Mouse (Mus musculus): ENCODE results near the gene Mtfp1. TPM values are rescaled to one million over a fixed set of nuclear protein-coding genes. Genes with fewer than 3 reads are reported as not detected.
A peak's percentile ranks its signal among the peaks of the same experiment; 100 is the strongest.

Gene Mtfp1
- polyA plus RNA-seq, 1 experiment: 5.7 TPM

- DNase-seq (ENCODE audit: low read depth): peak; percentile 50
- TF ChIP-seq POLR2A (IDR thresholded peaks at IDR 0.05; ENCODE audit: borderline replicate concordance, extremely low read depth, insufficient read depth, insufficient read length, poor library complexity, severe bottlenecking) (no peak), CTCF (IDR thresholded peaks at IDR 0.05; ENCODE audit: borderline replicate concordance, extremely low read depth, insufficient read depth, insufficient read length) (no peak)
These were observed 25.6 kb downstream of the Mtfp1 start for GRCm38 (mm10) chr11:4069664-4070063.

DNA sequence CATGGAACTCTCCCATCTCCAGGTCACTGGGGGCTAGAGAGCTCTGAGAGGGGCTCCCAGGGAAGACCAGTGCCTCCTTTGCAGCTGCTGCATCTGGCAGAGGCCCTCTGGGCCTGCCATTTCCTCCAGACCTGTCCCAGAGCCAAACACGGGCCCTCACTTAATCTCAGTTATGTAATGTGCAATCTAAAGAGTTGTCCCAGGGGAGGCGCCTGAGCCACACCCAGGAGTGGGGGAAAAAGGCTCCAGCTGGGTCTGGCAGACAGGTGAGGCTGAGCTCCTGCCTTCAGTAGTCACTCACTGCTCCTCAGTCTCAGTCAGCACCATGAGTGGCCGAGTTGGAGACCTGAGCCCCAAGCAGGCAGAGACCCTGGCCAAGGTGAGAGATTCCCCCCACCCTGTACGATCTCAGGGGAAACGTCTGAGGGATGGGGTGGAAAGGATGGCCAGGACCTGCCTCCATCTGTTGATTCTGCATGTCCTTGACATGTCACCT lies 30.6 kb downstream of the Mtfp1 start, which contains the start of gene Sec14l3:
Gene Sec14l3, plus strand, starts transcription at position 215 of the 496 bp plus-strand sequence.
- no peak for DNase-seq (ENCODE audit: low read depth)
- TF ChIP-seq POLR2A (IDR thresholded peaks at IDR 0.05; ENCODE audit: borderline replicate concordance, extremely low read depth, insufficient read depth, insufficient read length, poor library complexity, severe bottlenecking): no peak
- no peak for TF ChIP-seq CTCF (IDR thresholded peaks at IDR 0.05; ENCODE audit: borderline replicate concordance, extremely low read depth, insufficient read depth, insufficient read length)

GRCm38 (mm10) chr11:4062981-4063380 lies 32.3 kb downstream of the Mtfp1 start:
- DNase-seq (ENCODE audit: low read depth): no peak
- TF ChIP-seq POLR2A (IDR thresholded peaks at IDR 0.05; ENCODE audit: borderline replicate concordance, extremely low read depth, insufficient read depth, insufficient read length, poor library complexity, severe bottlenecking): no peak
- no peak for TF ChIP-seq CTCF (IDR thresholded peaks at IDR 0.05; ENCODE audit: borderline replicate concordance, extremely low read depth, insufficient read depth, insufficient read length)

DNA sequence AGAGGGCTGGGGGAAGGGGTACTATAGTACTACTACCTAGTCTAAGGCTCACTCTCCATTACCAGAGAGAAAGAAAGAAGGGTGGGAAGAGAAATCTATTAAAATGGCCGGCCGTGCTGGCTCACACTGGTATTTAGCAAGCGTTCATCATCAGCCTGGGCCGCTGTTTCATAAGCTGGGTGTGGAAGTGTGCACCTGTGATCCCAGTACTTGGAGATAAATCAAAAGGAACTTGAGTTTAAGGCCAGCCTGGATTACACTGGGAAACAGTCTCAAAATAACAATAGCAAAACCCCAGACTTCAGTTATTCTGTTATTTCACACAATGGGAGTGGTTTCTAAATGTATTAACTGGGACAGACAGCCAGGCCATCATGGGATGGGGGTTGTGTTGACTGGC lies 32.7 kb downstream of the Mtfp1 start:
- TF ChIP-seq POLR2A (IDR thresholded peaks at IDR 0.05; ENCODE audit: borderline replicate concordance, extremely low read depth, insufficient read depth, insufficient read length, poor library complexity, severe bottlenecking): no peak
- TF ChIP-seq CTCF (IDR thresholded peaks at IDR 0.05; ENCODE audit: borderline replicate concordance, extremely low read depth, insufficient read depth, insufficient read length): no peak

GRCm38 (mm10) chr11:4060866-4061575 lies 34.2 kb downstream of the Mtfp1 start:
- no peak for DNase-seq (ENCODE audit: low read depth)
- TF ChIP-seq CTCF (IDR thresholded peaks at IDR 0.05; ENCODE audit: borderline replicate concordance, extremely low read depth, insufficient read depth, insufficient read length) (no peak), POLR2A (IDR thresholded peaks at IDR 0.05; ENCODE audit: borderline replicate concordance, extremely low read depth, insufficient read depth, insufficient read length, poor library complexity, severe bottlenecking) (no peak)

More for the DNA sequence above, 32.7 kb downstream of the Mtfp1 start:
- no peak for DNase-seq (ENCODE audit: low read depth)

- TF ChIP-seq POLR2A (IDR thresholded peaks at IDR 0.05; ENCODE audit: borderline replicate concordance, extremely low read depth, insufficient read depth, insufficient read length, poor library complexity, severe bottlenecking) (no peak), CTCF (IDR thresholded peaks at IDR 0.05; ENCODE audit: borderline replicate concordance, extremely low read depth, insufficient read depth, insufficient read length) (peak; percentile 90)
- DNase-seq (ENCODE audit: low read depth): peak; percentile 75
These were observed 41.7 kb downstream of the Mtfp1 start for GRCm38 (mm10) chr11:4053586-4053985.

DNA sequence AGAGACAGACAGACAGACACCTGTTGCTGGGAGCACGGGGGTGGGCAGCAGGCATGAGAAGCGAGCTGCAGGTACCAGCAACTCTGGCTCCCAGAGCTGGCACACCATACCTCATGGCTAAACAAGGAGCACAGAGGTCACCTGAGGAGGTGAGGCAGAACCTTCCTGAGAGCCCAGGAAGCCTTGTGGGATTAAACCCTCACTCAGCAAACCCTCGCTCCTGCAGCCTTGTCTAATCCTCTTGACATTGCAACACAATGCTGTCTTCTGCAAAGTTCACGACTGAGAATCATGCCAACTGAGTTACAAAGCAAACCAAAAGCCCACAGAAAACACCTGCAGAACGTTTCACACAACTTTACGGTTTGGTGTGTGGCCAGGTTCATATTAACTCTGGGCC lies 46.8 kb downstream of the Mtfp1 start:
- no peak for TF ChIP-seq CTCF (IDR thresholded peaks at IDR 0.05; ENCODE audit: borderline replicate concordance, extremely low read depth, insufficient read depth, insufficient read length)
- no peak for DNase-seq (ENCODE audit: low read depth)

GRCm38 (mm10) chr11:4047766-4048165 lies 47.5 kb downstream of the Mtfp1 start:
- TF ChIP-seq CTCF (IDR thresholded peaks at IDR 0.05; ENCODE audit: borderline replicate concordance, extremely low read depth, insufficient read depth, insufficient read length) (no peak), POLR2A (IDR thresholded peaks at IDR 0.05; ENCODE audit: borderline replicate concordance, extremely low read depth, insufficient read depth, insufficient read length, poor library complexity, severe bottlenecking) (no peak)

DNA sequence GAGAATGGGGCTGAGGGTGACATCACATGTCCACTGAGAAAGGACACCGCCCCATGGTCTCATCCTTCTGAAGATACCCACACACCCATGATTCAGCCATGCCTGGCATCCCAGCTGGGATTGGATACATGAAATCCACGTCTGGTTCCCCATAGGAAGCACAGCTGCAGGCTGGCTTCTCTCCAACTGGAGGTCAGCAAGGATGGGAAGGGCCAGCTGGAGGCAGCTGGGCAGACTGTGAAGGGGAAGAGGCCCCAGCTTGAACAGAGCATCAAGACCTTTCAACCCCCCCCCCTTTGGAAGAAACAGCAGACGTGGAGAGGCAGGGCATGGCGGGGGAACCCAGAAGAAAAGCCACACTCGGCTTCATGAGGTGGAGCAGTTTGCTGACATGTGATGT lies 48.7 kb downstream of the Mtfp1 start:
- no peak for TF ChIP-seq POLR2A (IDR thresholded peaks at IDR 0.05; ENCODE audit: borderline replicate concordance, extremely low read depth, insufficient read depth, insufficient read length, poor library complexity, severe bottlenecking)
- TF ChIP-seq CTCF (IDR thresholded peaks at IDR 0.05; ENCODE audit: borderline replicate concordance, extremely low read depth, insufficient read depth, insufficient read length): no peak
- DNase-seq (ENCODE audit: low read depth): no peak

More at GRCm38 (mm10) chr11:4047766-4048165, 47.5 kb downstream of the Mtfp1 start:
- DNase-seq (ENCODE audit: low read depth): no peak

DNA sequence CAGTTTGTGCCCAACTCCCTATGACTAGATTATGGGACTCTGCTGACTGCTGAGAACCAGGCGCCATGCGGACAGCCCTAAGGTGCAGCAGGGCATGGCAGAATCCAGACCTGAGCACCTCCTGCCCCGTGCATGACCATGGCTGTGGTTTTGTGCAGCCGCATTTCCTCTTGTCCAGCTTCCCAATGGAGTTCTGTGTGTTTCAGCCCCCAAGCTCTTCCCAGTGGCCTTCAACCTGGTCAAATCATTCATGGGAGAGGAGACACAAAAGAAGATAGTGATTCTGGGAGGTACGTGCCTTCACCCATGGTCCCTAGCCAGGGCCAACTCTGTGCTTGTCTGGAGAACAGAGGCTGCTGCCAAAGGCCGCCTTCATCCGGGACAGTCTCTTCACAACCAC lies 52.2 kb downstream of the Mtfp1 start:
- DNase-seq (ENCODE audit: low read depth): no peak
- TF ChIP-seq POLR2A (IDR thresholded peaks at IDR 0.05; ENCODE audit: borderline replicate concordance, extremely low read depth, insufficient read depth, insufficient read length, poor library complexity, severe bottlenecking) (no peak), CTCF (IDR thresholded peaks at IDR 0.05; ENCODE audit: borderline replicate concordance, extremely low read depth, insufficient read depth, insufficient read length) (no peak)

Other genes with a start within 250 kb of the Mtfp1 start
- gene Osbp2, start 231.5 kb downstream of the Mtfp1 start, polyA plus RNA-seq (2012; rRNA removed): 18.4 and 26.2 TPM in 2 replicates
- 0.67 and 1.0 TPM in 2 replicates for gene 4921536K21Rik, start 200.3 kb downstream of the Mtfp1 start, polyA plus RNA-seq (2012; rRNA removed)
- gene Dusp18, start 200.2 kb downstream of the Mtfp1 start, polyA plus RNA-seq (2012; rRNA removed): 17.6 and 26.4 TPM in 2 replicates
- 13.2 and 13.5 TPM in 2 replicates for gene Slc35e4, start 180.8 kb downstream of the Mtfp1 start, polyA plus RNA-seq (2012; rRNA removed)
- 21.2 and 27.4 TPM in 2 replicates for gene Tcn2, start 163.3 kb downstream of the Mtfp1 start, polyA plus RNA-seq (2012; rRNA removed)
- 57.9 and 58.0 TPM in 2 replicates for gene Pes1, start 131.5 kb downstream of the Mtfp1 start, polyA plus RNA-seq (2012; rRNA removed)
- 0.05 TPM in 1 of 2 replicates, not detected in the other for gene 4930556J24Rik, start 118.7 kb downstream of the Mtfp1 start, polyA plus RNA-seq (2012; rRNA removed)
- gene Gal3st1, start 111.8 kb downstream of the Mtfp1 start, polyA plus RNA-seq (2012; rRNA removed): 3.2 and 5.3 TPM in 2 replicates
- 0.05 TPM in 1 of 2 replicates, not detected in the other for gene Sec14l4, start 64.0 kb downstream of the Mtfp1 start, polyA plus RNA-seq (2012; rRNA removed)
- gene Sec14l3, start 30.6 kb downstream of the Mtfp1 start, polyA plus RNA-seq (2012; rRNA removed): 0.23 and 0.29 TPM in 2 replicates
- gene Sec14l2, start 28.0 kb upstream of the Mtfp1 start, polyA plus RNA-seq (2012; rRNA removed): 4.1 and 5.9 TPM in 2 replicates
- gene Rnf215, start 39.8 kb upstream of the Mtfp1 start, polyA plus RNA-seq (2012; rRNA removed): 60.4 and 66.1 TPM in 2 replicates
- 13.2 and 15.1 TPM in 2 replicates for gene Ccdc157, start 64.8 kb upstream of the Mtfp1 start, polyA plus RNA-seq (2012; rRNA removed)
- gene Sf3a1, start 64.9 kb upstream of the Mtfp1 start, polyA plus RNA-seq (2012; rRNA removed): 70.4 and 84.0 TPM in 2 replicates
- gene Tbc1d10a, start 91.3 kb upstream of the Mtfp1 start, polyA plus RNA-seq (2012; rRNA removed): 41.6 and 54.6 TPM in 2 replicates
- 1.9 and 2.7 TPM in 2 replicates for gene Castor1, start 122.8 kb upstream of the Mtfp1 start, polyA plus RNA-seq (2012; rRNA removed)
- gene Osm, start 141.0 kb upstream of the Mtfp1 start, polyA plus RNA-seq (2012; rRNA removed): 0.04 and 0.05 TPM in 2 replicates
- gene Lif, start 162.1 kb upstream of the Mtfp1 start, polyA plus RNA-seq (2012; rRNA removed): 0.06 and 0.11 TPM in 2 replicates

Measured in brain, embryonic 14.5 days (tissue).